15 mouse cellular contexts compared by ENCODE assay signal in genomic region chr13:94877211-94877590, GRCm38 (mm10). TPM values are rescaled to one million over a fixed set of nuclear protein-coding genes. Genes with fewer than 3 reads are reported as not detected.
DNase-seq lines count a peak whose midpoint lies in the region; ATAC-seq and TF ChIP-seq lines count a peak whose summit lies in the region.
"Had no signal": no experiment of that assay in that cellular context is flagged by ENCODE, and none has a peak within 500 bp of the region (broad histone marks: within the 10 kb centered on the region; RNA-seq: fewer than 3 reads in every experiment).

No protein-coding gene starts in this region.

- H3K9me3 ChIP-seq in hindbrain, embryonic 10.5 days = no peaks in the 10 kb centered on the region
- H3K9me3 ChIP-seq in midbrain, embryonic 11.5 days (ENCODE audit: control insufficient read depth, low read length) = no peaks in the 10 kb centered on the region
- no peaks in the 10 kb centered on the region for H3K9me3 ChIP-seq in neural tube, embryonic 15.5 days (replicated peaks)
- H3K9me3 ChIP-seq: limb, embryonic 13.5 days had no signal

- peak; percentile 26 for DNase-seq in testis, postnatal 14 days (ENCODE audit: low spot score)
- DNase-seq in testis, postnatal 10 days (ENCODE audit: low spot score) = no peak
- peak; percentile 43 for DNase-seq in hindbrain, embryonic 10.5 days (ENCODE audit: low spot score)
- DNase-seq in midbrain, embryonic 11.5 days (ENCODE audit: low spot score, missing footprints) = no peak
- DNase-seq in urinary bladder, adult 2 months (ENCODE audit: low spot score) = no peak
- DNase-seq in thymus, adult 2 months = no peak
- DNase-seq: adrenal gland, adult 8-10 months; lung, adult 18-20 months; right cerebral cortex, postnatal 4 days had no signal

- peak overlapping the region; percentile 23 for H3K4me3 ChIP-seq in hindbrain, embryonic 10.5 days
- peak overlapping the region; percentile 1; the same call in 1 of the 2 replicates for H3K4me3 ChIP-seq in midbrain, embryonic 11.5 days (ENCODE audit: low read depth, low read length)
- H3K4me3 ChIP-seq in neural tube, embryonic 15.5 days (replicated peaks) = peak overlapping the region; percentile 23
- H3K4me3 ChIP-seq in thymus, adult 2 months (ENCODE audit: control insufficient read depth, insufficient read depth, low read length) = no peak overlapping the region
- H3K4me3 ChIP-seq: limb, embryonic 13.5 days had no signal

- H3K4me2 ChIP-seq in midbrain, embryonic 11.5 days = no peak overlapping the region
- H3K4me2 ChIP-seq in neural tube, embryonic 15.5 days = no peak overlapping the region
- H3K4me2 ChIP-seq: limb, embryonic 13.5 days had no signal

- WGBS in hindbrain, embryonic 10.5 days = under 1% methylated on average over 27 of the region's 27 CpGs
- WGBS in midbrain, embryonic 11.5 days = 1% methylated on average over 27 of the region's 27 CpGs
- WGBS in neural tube, embryonic 15.5 days = 1% methylated on average over 27 of the region's 27 CpGs
- 17% methylated on average over 27 of the region's 27 CpGs for WGBS in thymus, adult 2 months

- peak overlapping the region; percentile 43; the same call in 1 of the 2 replicates for H3K27ac ChIP-seq in hindbrain, embryonic 10.5 days
- H3K27ac ChIP-seq in midbrain, embryonic 11.5 days (ENCODE audit: low read depth, low read length) = no peak overlapping the region
- 0 out of 2 replicates have a peak overlapping the region, but pooled peaks have one; percentile 45 for H3K27ac ChIP-seq in neural tube, embryonic 15.5 days (replicated peaks)
- H3K27ac ChIP-seq in thymus, adult 2 months (ENCODE audit: control insufficient read depth, insufficient read depth, low read length) = no peak overlapping the region
- H3K27ac ChIP-seq: limb, embryonic 13.5 days had no signal

- H3K27me3 ChIP-seq in hindbrain, embryonic 10.5 days (ENCODE audit: insufficient read depth, poor library complexity, severe bottlenecking) = peaks cover 100% of the 10 kb centered on the region
- H3K27me3 ChIP-seq in midbrain, embryonic 11.5 days (ENCODE audit: control insufficient read depth, insufficient read depth, low read length) = peaks cover 85% of the 10 kb centered on the region
- H3K27me3 ChIP-seq in neural tube, embryonic 15.5 days (replicated peaks) = peaks cover 81% of the 10 kb centered on the region
- peaks cover 34% of the 10 kb centered on the region for H3K27me3 ChIP-seq in thymus, adult 2 months (ENCODE audit: control insufficient read depth, insufficient read depth, low read length)

- TF ChIP-seq CTCF in thymus, adult 2 months (IDR thresholded peaks at IDR 0.05; ENCODE audit: borderline replicate concordance, control insufficient read depth, extremely low read depth, insufficient read depth, low read length, poor library complexity) = no peak

- no peak for TF ChIP-seq POLR2A in thymus, adult 2 months (IDR thresholded peaks at IDR 0.05; ENCODE audit: control insufficient read depth, extremely low read depth, insufficient read depth, low read length, poor library complexity)

- ATAC-seq in midbrain, embryonic 11.5 days (ENCODE audit: low FRiP score) = 0 out of 2 replicates have a peak, but pooled peaks have one; percentile 46
- no peak for ATAC-seq in neural tube, embryonic 15.5 days (ENCODE audit: low FRiP score)
- no peak for ATAC-seq in erythroblast, adult 5-6 weeks (replicated peaks; ENCODE audit: low FRiP score, poor library complexity, severe bottlenecking)

- no peak overlapping the region for H3K9ac ChIP-seq in midbrain, embryonic 11.5 days (ENCODE audit: low read length)
- no peak overlapping the region for H3K9ac ChIP-seq in neural tube, embryonic 15.5 days (replicated peaks)
- H3K9ac ChIP-seq: limb, embryonic 13.5 days had no signal

- H3K36me3 ChIP-seq in hindbrain, embryonic 10.5 days = no peaks in the 10 kb centered on the region
- H3K36me3 ChIP-seq in midbrain, embryonic 11.5 days (ENCODE audit: control insufficient read depth, insufficient read depth, low read length) = no peaks in the 10 kb centered on the region
- no peaks in the 10 kb centered on the region for H3K36me3 ChIP-seq in neural tube, embryonic 15.5 days
- H3K36me3 ChIP-seq in thymus, adult 2 months (ENCODE audit: control insufficient read depth, insufficient read depth, low read length) = no peaks in the 10 kb centered on the region
- H3K36me3 ChIP-seq: limb, embryonic 13.5 days had no signal

- peaks cover 18% of the 10 kb centered on the region for H3K4me1 ChIP-seq in hindbrain, embryonic 10.5 days (replicated peaks)
- no peaks in the 10 kb centered on the region; the same call in 1 of the 2 replicates for H3K4me1 ChIP-seq in midbrain, embryonic 11.5 days (ENCODE audit: control insufficient read depth, insufficient read depth, low read length)
- 0 out of 2 replicates have a peak, but pooled peaks cover 7% of the 10 kb centered on the region for H3K4me1 ChIP-seq in neural tube, embryonic 15.5 days
- no peaks in the 10 kb centered on the region for H3K4me1 ChIP-seq in thymus, adult 2 months (replicated peaks; ENCODE audit: control insufficient read depth, insufficient read depth, low read length)

RNA-seq across cellular contexts. Expression of gene Otp, which starts 1.8 kb away (rescaled TPM):
- 2.2 and 4.0 TPM in 2 replicates for polyA plus RNA-seq in hindbrain, embryonic 10.5 days (2016; fragmentation: Nextera tagmentation; extraction: Ambion mirVana)
- 2.0 and 2.4 TPM in 2 replicates for polyA plus RNA-seq in midbrain, embryonic 11.5 days (2014; fragmentation: Nextera tagmentation; extraction: Ambion mirVana)
- 6.9 and 7.0 TPM in 2 replicates for polyA plus RNA-seq in neural tube, embryonic 15.5 days (2015; fragmentation: Nextera tagmentation; extraction: Ambion mirVana)
- total RNA-seq in erythroblast, adult 5-6 weeks (2015; ENCODE audit: low replicate concordance) = not detected in 2 replicates
- total RNA-seq in erythroblast, adult 5-6 weeks (2017; ENCODE audit: low replicate concordance) = not detected in 2 replicates
- not detected in 2 replicates for polyA plus RNA-seq in urinary bladder, adult 2 months (2012; rRNA removed)
- polyA plus RNA-seq in thymus, adult 2 months (2012; rRNA removed) = not detected in 2 replicates
- total RNA-seq: adrenal gland, adult 8-10 months; hematopoietic stem cell, adult 5-6 weeks had no signal
- polyA plus RNA-seq: kidney, embryonic 14.5 days; limb, embryonic 13.5 days; stomach, embryonic 16.5 days had no signal

Comparison
In these comparisons a context has a peak if more than half of its experiments do, and no peak if none do; other contexts are left out.
1. DNase-seq: peak in testis, postnatal 14 days (single experiment) and hindbrain, embryonic 10.5 days (single experiment); none in testis, postnatal 10 days (single experiment), midbrain, embryonic 11.5 days (single experiment), urinary bladder, adult 2 months (single experiment) and thymus, adult 2 months (single experiment).
2. H3K27ac ChIP-seq: peak in hindbrain, embryonic 10.5 days (single experiment) and neural tube, embryonic 15.5 days (single experiment); none in midbrain, embryonic 11.5 days (single experiment) and thymus, adult 2 months (single experiment).